Mouse (Mus musculus): ENCODE results near the gene Gli3.

DNA sequence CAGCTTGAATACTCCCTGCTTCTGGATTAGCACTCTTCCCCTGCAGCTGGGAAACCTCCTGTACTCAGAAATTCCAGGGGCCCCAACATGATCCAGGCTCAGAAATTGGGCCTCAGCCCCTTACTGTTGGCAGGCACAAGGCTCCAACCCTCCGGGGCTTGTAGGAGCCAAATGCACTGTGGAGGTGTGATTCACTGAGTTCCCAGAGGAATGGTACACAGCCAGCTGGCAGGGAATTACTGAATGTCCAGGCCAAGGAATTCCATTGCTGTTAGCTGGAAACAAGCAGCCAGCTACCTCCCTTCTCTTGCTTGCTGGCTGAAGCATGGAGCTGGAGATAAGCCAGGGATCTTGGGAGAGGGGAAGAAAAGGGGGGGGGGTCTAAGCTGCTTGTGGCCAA is 278.7 kb downstream of the Gli3 start:
- TF ChIP-seq CTCF (IDR thresholded peaks at IDR 0.05; ENCODE audit: low read depth, low read length) (no peak), EP300 (IDR thresholded peaks at IDR 0.05; ENCODE audit: insufficient read depth, low read depth, low read length) (no peak)
